13 mouse cellular contexts compared by ENCODE assay signal in genomic region chr7:67424810-67425485, GRCm38 (mm10). TPM values are rescaled to one million over a fixed set of nuclear protein-coding genes. Genes with fewer than 3 reads are reported as not detected.
A peak's percentile ranks its signal among the peaks of the same experiment; 100 is the strongest.
DNase-seq lines count a peak whose midpoint lies in the region; ATAC-seq lines count a peak whose summit lies in the region.
"Had no signal": no experiment of that assay in that cellular context is flagged by ENCODE, and none has a peak within 500 bp of the region (broad histone marks: within the 10 kb centered on the region; RNA-seq: fewer than 3 reads in every experiment).

No protein-coding gene starts in this region.

- ATAC-seq in midbrain, embryonic 11.5 days (ENCODE audit: low FRiP score) = no peak
- no peak for ATAC-seq in midbrain, embryonic 13.5 days
- ATAC-seq: intestine, embryonic 16.5 days had no signal

- H3K4me1 ChIP-seq in midbrain, embryonic 11.5 days (ENCODE audit: control insufficient read depth, insufficient read depth, low read length) = no peaks in the 10 kb centered on the region
- H3K4me1 ChIP-seq in midbrain, embryonic 13.5 days (replicated peaks) = no peaks in the 10 kb centered on the region

- no peak overlapping the region for H3K9ac ChIP-seq in midbrain, embryonic 11.5 days (ENCODE audit: low read length)
- no peak overlapping the region for H3K9ac ChIP-seq in midbrain, embryonic 13.5 days (replicated peaks)
- H3K9ac ChIP-seq: limb, embryonic 12.5 days had no signal

- H3K36me3 ChIP-seq in midbrain, embryonic 11.5 days (ENCODE audit: control insufficient read depth, insufficient read depth, low read length) = no peaks in the 10 kb centered on the region
- H3K36me3 ChIP-seq in midbrain, embryonic 13.5 days = no peaks in the 10 kb centered on the region
- H3K36me3 ChIP-seq: limb, embryonic 12.5 days had no signal

- no peaks in the 10 kb centered on the region for H3K9me3 ChIP-seq in midbrain, embryonic 11.5 days (ENCODE audit: control insufficient read depth, low read length)
- no peaks in the 10 kb centered on the region for H3K9me3 ChIP-seq in midbrain, embryonic 13.5 days
- H3K9me3 ChIP-seq: limb, embryonic 12.5 days had no signal

- no peak overlapping the region for H3K27ac ChIP-seq in midbrain, embryonic 11.5 days (ENCODE audit: low read depth, low read length)
- H3K27ac ChIP-seq in midbrain, embryonic 13.5 days = no peak overlapping the region
- H3K27ac ChIP-seq: limb, embryonic 12.5 days had no signal

- H3K4me2 ChIP-seq in midbrain, embryonic 11.5 days = no peak overlapping the region
- no peak overlapping the region for H3K4me2 ChIP-seq in midbrain, embryonic 13.5 days (replicated peaks)
- H3K4me2 ChIP-seq: limb, embryonic 12.5 days had no signal

- no peaks in the 10 kb centered on the region for H3K27me3 ChIP-seq in midbrain, embryonic 11.5 days (ENCODE audit: control insufficient read depth, insufficient read depth, low read length)
- H3K27me3 ChIP-seq in midbrain, embryonic 13.5 days = no peaks in the 10 kb centered on the region
- H3K27me3 ChIP-seq: limb, embryonic 12.5 days had no signal

- H3K4me3 ChIP-seq in midbrain, embryonic 11.5 days (ENCODE audit: low read depth, low read length) = no peak overlapping the region
- no peak overlapping the region for H3K4me3 ChIP-seq in midbrain, embryonic 13.5 days (replicated peaks)
- H3K4me3 ChIP-seq: limb, embryonic 12.5 days; myocyte had no signal

- DNase-seq in adrenal gland, postnatal 14 days = peak; percentile 38
- DNase-seq in adrenal gland, postnatal 25 days = no peak
- peak; percentile 44 for DNase-seq in midbrain, embryonic 11.5 days (ENCODE audit: low spot score, missing footprints)
- DNase-seq in kidney, adult 9 months = peak; percentile 54
- DNase-seq in lung, postnatal 4 days = peak; percentile 49 to 68
- DNase-seq in cerebellum, postnatal 36 days = no peak
- DNase-seq in layer of hippocampus, adult 11-12 months (ENCODE audit: low spot score) = no peak
- DNase-seq: cerebellum, adult 2 months; right cerebral cortex, adult 18-20 months had no signal

- 87% methylated on average over 8 of the region's 8 CpGs for WGBS in midbrain, embryonic 11.5 days
- WGBS in midbrain, embryonic 13.5 days = 86% methylated on average over 8 of the region's 8 CpGs

RNA-seq across cellular contexts. Expression of gene Mef2a, which starts 52.3 kb away (rescaled TPM):
- total RNA-seq in adrenal gland, postnatal 14 days (2021) = 67.5 and 69.8 TPM in 2 replicates
- 47.8 and 57.1 TPM in 2 replicates for total RNA-seq in adrenal gland, postnatal 25 days (2021)
- polyA plus RNA-seq in midbrain, embryonic 11.5 days (2014; fragmentation: Nextera tagmentation; extraction: Ambion mirVana) = 24.1 and 28.9 TPM in 2 replicates
- polyA plus RNA-seq in midbrain, embryonic 13.5 days (2015; fragmentation: Nextera tagmentation; extraction: Ambion mirVana) = 30.2 and 34.0 TPM in 2 replicates

Comparison
In these comparisons a context has a peak if more than half of its experiments do, and no peak if none do; other contexts are left out.
1. DNase-seq: peak in adrenal gland, postnatal 14 days (single experiment), midbrain, embryonic 11.5 days (single experiment), kidney, adult 9 months (single experiment) and lung, postnatal 4 days (2 of 2); none in adrenal gland, postnatal 25 days (single experiment), cerebellum, postnatal 36 days (0 of 2) and layer of hippocampus, adult 11-12 months (single experiment).